Mouse (Mus musculus) E14TG2a.4 (cell line): ENCODE data around the gene Hus1.

Experiments
- H3K27me3 ChIP-seq: 2 replicates; pipeline ENCODE4 v1.6.1; 2014; ENCODE audit warnings: low read length, control low read depth; ENCODE audit not compliant: insufficient read depth
- H3K36me3 ChIP-seq: 2 replicates; pipeline ENCODE4 v1.6.1; 2014; ENCODE audit warnings: low read length, control low read depth; ENCODE audit not compliant: insufficient read depth
- H3K4me1 ChIP-seq: replicated peaks from 2 replicates; pipeline ENCODE4 v1.6.1; 2014; ENCODE audit warnings: low read depth, low read length, control low read depth
- H3K4me3 ChIP-seq: replicated peaks from 2 replicates; pipeline ENCODE4 v1.5.1; 2014; ENCODE audit warnings: mild to moderate bottlenecking, low read length
- H3K9me3 ChIP-seq: 2 replicates; pipeline ENCODE4 v1.6.1; 2014; ENCODE audit warnings: low read length, control low read depth
- CTCF ChIP-seq: conservative IDR thresholded peaks from 2 replicates; pipeline ENCODE4 v1.5.1; 2014; ENCODE audit warnings: low read length
- NANOG ChIP-seq: IDR thresholded peaks from 2 replicates; pipeline ENCODE4 v1.6.1; 2014; ENCODE audit warnings: borderline replicate concordance, low read length, mixed read lengths
- POU5F1 ChIP-seq: IDR thresholded peaks from 2 replicates; pipeline ENCODE4 v1.6.1; 2014; ENCODE audit warnings: low read length, borderline replicate concordance

Hus1 gene

GRCm38 (mm10) chr11:9010416-9010815 lies 575 bp downstream of the Hus1 start:
- peaks cover 38% of the 10 kb centered on the region for H3K36me3 ChIP-seq
- TF ChIP-seq NANOG, result no peak
- no peak for TF ChIP-seq POU5F1
- TF ChIP-seq CTCF, result no peak
- H3K9me3 ChIP-seq, result no peaks in the 10 kb centered on the region
- H3K4me3 ChIP-seq, result peak overlapping the region; percentile 92
- H3K4me1 ChIP-seq, result peaks cover 10% of the 10 kb centered on the region
- H3K27me3 ChIP-seq, result no peaks in the 10 kb centered on the region

- peaks cover 10% of the 10 kb centered on the region for H3K4me1 ChIP-seq
- TF ChIP-seq POU5F1 (no peak), CTCF (no peak), NANOG (no peak)
- no peak overlapping the region for H3K4me3 ChIP-seq
- no peaks in the 10 kb centered on the region for H3K27me3 ChIP-seq
- H3K9me3 ChIP-seq, result no peaks in the 10 kb centered on the region
- H3K36me3 ChIP-seq, result peaks cover 54% of the 10 kb centered on the region
These were observed 2.2 kb downstream of the Hus1 start for GRCm38 (mm10) chr11:9008761-9009160.

- Histone ChIP-seq H3K4me1 (peaks cover 53% of the 10 kb centered on the region), H3K36me3 (peaks cover 23% of the 10 kb centered on the region), H3K9me3 (no peaks in the 10 kb centered on the region), H3K4me3 (no peak overlapping the region), H3K27me3 (no peaks in the 10 kb centered on the region)
- no peak for TF ChIP-seq POU5F1
- no peak for TF ChIP-seq NANOG
- no peak for TF ChIP-seq CTCF
These were observed 22.9 kb downstream of the Hus1 start for GRCm38 (mm10) chr11:8988084-8988483.

GRCm38 (mm10) chr11:8986058-8986457 lies 24.9 kb downstream of the Hus1 start:
- Histone ChIP-seq H3K36me3 (peaks cover 6% of the 10 kb centered on the region), H3K4me1 (peaks cover 63% of the 10 kb centered on the region), H3K9me3 (no peaks in the 10 kb centered on the region), H3K4me3 (no peak overlapping the region), H3K27me3 (0 out of 2 replicates have a peak, but pooled peaks cover 3% of the 10 kb centered on the region)
- TF ChIP-seq POU5F1 (no peak), NANOG (no peak), CTCF (no peak)

- peaks cover 62% of the 10 kb centered on the region for H3K4me1 ChIP-seq
- H3K9me3 ChIP-seq, result no peaks in the 10 kb centered on the region
- no peak overlapping the region for H3K4me3 ChIP-seq
- TF ChIP-seq POU5F1 (no peak), CTCF (peak; percentile 70), NANOG (no peak)
- 0 out of 2 replicates have a peak, but pooled peaks cover 12% of the 10 kb centered on the region for H3K27me3 ChIP-seq
- H3K36me3 ChIP-seq, result no peaks in the 10 kb centered on the region
These were observed 27.6 kb downstream of the Hus1 start for GRCm38 (mm10) chr11:8983237-8983861.

- TF ChIP-seq NANOG (no peak), CTCF (no peak), POU5F1 (no peak)
- Histone ChIP-seq H3K4me1 (peaks cover 14% of the 10 kb centered on the region), H3K4me3 (no peak overlapping the region), H3K27me3 (peaks cover 16% of the 10 kb centered on the region; the same call in 1 of the 2 replicates), H3K36me3 (no peaks in the 10 kb centered on the region), H3K9me3 (no peaks in the 10 kb centered on the region)
These were observed 32.8 kb downstream of the Hus1 start for GRCm38 (mm10) chr11:8978154-8978553.

GRCm38 (mm10) chr11:8973166-8973565 lies 37.8 kb downstream of the Hus1 start, which contains the start of gene Pkd1l1:
Gene Pkd1l1 (minus strand): TSS chr11:8973266.
- peaks cover 5% of the 10 kb centered on the region; the same call in 1 of the 2 replicates for H3K27me3 ChIP-seq
- H3K4me1 ChIP-seq, result no peaks in the 10 kb centered on the region
- no peak within 1 kb of the TSS for H3K4me3 ChIP-seq
- no peak for TF ChIP-seq NANOG
- TF ChIP-seq POU5F1, result no peak
- TF ChIP-seq CTCF, result no peak
- no peaks in the 10 kb centered on the region for H3K36me3 ChIP-seq
- no peaks in the 10 kb centered on the region for H3K9me3 ChIP-seq

GRCm38 (mm10) chr11:8972093-8972492 lies 38.9 kb downstream of the Hus1 start:
- no peaks in the 10 kb centered on the region for H3K36me3 ChIP-seq
- H3K4me1 ChIP-seq, result no peaks in the 10 kb centered on the region
- H3K9me3 ChIP-seq, result no peaks in the 10 kb centered on the region
- TF ChIP-seq CTCF (no peak), POU5F1 (no peak), NANOG (no peak)
- H3K27me3 ChIP-seq, result peaks cover 5% of the 10 kb centered on the region; the same call in 1 of the 2 replicates
- no peak overlapping the region for H3K4me3 ChIP-seq

- peaks cover 5% of the 10 kb centered on the region; the same call in 1 of the 2 replicates for H3K27me3 ChIP-seq
- no peak overlapping the region for H3K4me3 ChIP-seq
- TF ChIP-seq NANOG (no peak), CTCF (no peak), POU5F1 (no peak)
- no peaks in the 10 kb centered on the region for H3K9me3 ChIP-seq
- H3K36me3 ChIP-seq, result no peaks in the 10 kb centered on the region
- H3K4me1 ChIP-seq, result no peaks in the 10 kb centered on the region
These were observed 40.5 kb downstream of the Hus1 start for GRCm38 (mm10) chr11:8970509-8970908.
